Mouse (Mus musculus): ENCODE data around the gene Abcb5. TPM values are rescaled to one million over a fixed set of nuclear protein-coding genes. Genes with fewer than 3 reads are reported as not detected.
A peak's percentile ranks its signal among the peaks of the same experiment; 100 is the strongest.

The Abcb5 gene
- polyA plus RNA-seq, 1 experiment from 2014 or later = not detected

GRCm38 (mm10) chr12:118839398-118839797, 126.8 kb downstream of the Abcb5 start:
- no peak overlapping the region for H3K9ac ChIP-seq
- H3K9me3 ChIP-seq = no peaks in the 10 kb centered on the region
- H3K4me2 ChIP-seq = no peak overlapping the region
- H3K27ac ChIP-seq = no peak overlapping the region
- H3K4me3 ChIP-seq = no peak overlapping the region
- H3K27me3 ChIP-seq = peaks cover 89% of the 10 kb centered on the region
- H3K4me1 ChIP-seq = peaks cover 17% of the 10 kb centered on the region
- WGBS = 8% methylated on average over 5 of the region's 5 CpGs
- H3K36me3 ChIP-seq = no peaks in the 10 kb centered on the region
- no peak for ATAC-seq (ENCODE audit: insufficient number of reproducible peaks, insufficient read depth, low FRiP score, low TSS enrichment, low read depth)

DNA sequence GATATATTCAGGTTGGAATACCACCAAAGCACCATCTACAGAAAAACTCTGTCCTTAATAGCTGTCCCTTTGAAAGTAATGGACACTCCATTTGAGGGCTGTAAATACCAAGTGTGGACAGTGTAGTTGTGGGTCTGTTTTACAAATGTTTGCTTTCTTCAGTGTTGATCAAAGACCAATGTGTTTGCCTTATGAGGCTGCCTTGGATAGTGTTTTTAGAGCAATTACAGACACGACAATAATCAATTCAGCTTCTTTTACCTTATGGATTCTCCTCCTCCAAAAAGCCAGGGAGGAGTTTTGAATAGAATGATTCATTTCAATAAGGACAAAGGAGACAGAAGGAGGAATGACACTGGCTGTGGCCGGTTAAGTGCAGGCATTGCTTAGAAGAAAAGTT, 128.0 kb downstream of the Abcb5 start:
- no peaks in the 10 kb centered on the region for H3K36me3 ChIP-seq
- H3K4me3 ChIP-seq = no peak overlapping the region
- no peak overlapping the region for H3K27ac ChIP-seq
- peaks cover 17% of the 10 kb centered on the region for H3K4me1 ChIP-seq
- H3K9me3 ChIP-seq = no peaks in the 10 kb centered on the region
- no peak for ATAC-seq (ENCODE audit: insufficient number of reproducible peaks, insufficient read depth, low FRiP score, low TSS enrichment, low read depth)
- peaks cover 78% of the 10 kb centered on the region for H3K27me3 ChIP-seq
- 5% methylated on average over 2 of the region's 2 CpGs for WGBS
- H3K4me2 ChIP-seq = no peak overlapping the region
- no peak overlapping the region for H3K9ac ChIP-seq

DNA sequence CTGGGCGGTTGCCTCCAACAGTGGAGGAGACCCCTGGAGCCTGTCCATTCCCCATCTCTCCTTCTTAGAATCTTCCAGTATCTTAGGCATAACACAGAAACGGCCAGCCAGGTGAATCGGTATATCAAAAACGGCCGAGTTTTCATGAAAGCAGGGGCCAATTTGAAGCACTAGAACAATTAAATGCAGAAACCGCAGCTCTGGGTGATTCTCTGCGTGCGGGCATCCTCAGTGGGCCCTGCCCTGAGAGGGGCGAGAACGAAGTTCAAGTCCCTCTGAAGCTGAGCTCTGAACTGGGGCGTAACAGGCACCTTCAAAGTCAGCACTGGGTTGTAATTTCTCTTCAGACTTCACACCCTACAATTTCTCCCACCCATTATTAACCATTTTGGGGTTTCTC, 128.9 kb downstream of the Abcb5 start:
- H3K4me2 ChIP-seq = peak overlapping the region; percentile 92
- no peak for ATAC-seq (ENCODE audit: insufficient number of reproducible peaks, insufficient read depth, low FRiP score, low TSS enrichment, low read depth)

DNA sequence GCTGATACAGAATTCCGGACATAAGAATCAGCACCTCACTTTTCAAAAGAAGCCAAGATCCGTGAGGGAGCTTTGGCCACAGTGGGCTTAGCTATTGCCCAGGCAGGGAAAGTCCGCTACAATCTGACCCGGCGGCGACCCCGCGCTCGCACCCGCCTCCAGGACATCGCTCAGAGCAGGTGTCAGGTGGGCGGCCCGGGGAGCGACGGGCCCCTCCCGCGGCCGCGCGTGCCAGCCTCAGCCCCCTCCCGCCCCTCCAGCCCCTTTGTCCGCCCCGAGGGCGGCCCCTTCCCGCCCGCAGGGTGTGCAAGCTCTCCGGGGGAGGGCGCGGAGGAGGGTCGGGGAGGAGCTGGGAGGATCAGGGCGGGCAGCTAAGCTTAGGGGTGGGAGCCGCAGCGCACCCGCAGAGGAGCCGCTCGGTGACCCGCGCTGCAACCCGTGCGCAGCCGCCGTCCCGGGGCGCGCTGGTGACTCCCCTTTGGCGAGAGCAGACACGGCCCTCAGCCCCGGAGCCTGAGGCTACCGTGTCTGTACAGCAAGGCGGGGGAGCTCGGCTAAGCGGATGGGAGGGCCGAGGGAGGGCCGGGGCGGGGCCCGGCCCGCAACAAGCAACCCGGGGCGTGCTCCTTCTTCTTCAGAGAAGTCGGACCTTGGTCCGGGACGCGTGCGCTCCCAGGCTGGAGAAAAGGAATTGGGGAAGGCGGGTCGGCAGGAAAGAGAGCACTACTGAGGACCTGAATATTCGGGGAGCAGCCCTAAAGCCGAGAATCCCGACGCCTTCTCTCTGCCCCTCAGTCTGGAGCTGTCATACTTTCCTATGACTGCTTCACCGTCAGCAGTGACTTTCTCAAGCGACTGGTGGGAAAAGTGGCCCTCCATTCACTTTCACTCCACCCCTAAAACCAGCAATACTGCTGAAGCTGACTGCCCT, 129.5 kb downstream of the Abcb5 start:
- peak overlapping the region; percentile 92 for H3K4me2 ChIP-seq
- no peaks in the 10 kb centered on the region for H3K9me3 ChIP-seq
- under 1% methylated on average over 60 of the region's 72 CpGs for WGBS
- no peak overlapping the region for H3K27ac ChIP-seq
- peak; percentile 82 for ATAC-seq (ENCODE audit: insufficient number of reproducible peaks, insufficient read depth, low FRiP score, low TSS enrichment, low read depth)
- peaks cover 71% of the 10 kb centered on the region for H3K27me3 ChIP-seq
- peaks cover 12% of the 10 kb centered on the region for H3K4me1 ChIP-seq
- peak overlapping the region; percentile 62 for H3K9ac ChIP-seq
- no peaks in the 10 kb centered on the region for H3K36me3 ChIP-seq
- H3K4me3 ChIP-seq = peak overlapping the region; percentile 56

More for the DNA sequence above, 128.9 kb downstream of the Abcb5 start:
- Histone ChIP-seq H3K4me1 (peaks cover 12% of the 10 kb centered on the region), H3K27ac (no peak overlapping the region), H3K27me3 (peaks cover 73% of the 10 kb centered on the region), H3K9me3 (no peaks in the 10 kb centered on the region), H3K36me3 (no peaks in the 10 kb centered on the region), H3K4me3 (peak overlapping the region; percentile 56), H3K9ac (peak overlapping the region; percentile 62)
- 1% methylated on average over 11 of the region's 11 CpGs for WGBS

- Histone ChIP-seq H3K27me3 (peaks cover 8% of the 10 kb centered on the region), H3K4me3 (no peak overlapping the region), H3K9me3 (no peaks in the 10 kb centered on the region), H3K4me1 (no peaks in the 10 kb centered on the region), H3K36me3 (no peaks in the 10 kb centered on the region), H3K27ac (no peak overlapping the region), H3K4me2 (no peak overlapping the region), H3K9ac (no peak overlapping the region)
- WGBS = 85% methylated on average over 6 of the region's 6 CpGs
- no peak for ATAC-seq (ENCODE audit: insufficient number of reproducible peaks, insufficient read depth, low FRiP score, low TSS enrichment, low read depth)
These were observed 136.3 kb downstream of the Abcb5 start for GRCm38 (mm10) chr12:118829881-118830280.

Other genes starting within 250 kb of the Abcb5 start
- gene Sp8, start 120.1 kb downstream of the Abcb5 start, polyA plus RNA-seq (2015; fragmentation: Nextera tagmentation; extraction: Ambion mirVana) = 3.2 and 5.2 TPM in 2 replicates

Data from embryonic facial prominence, embryonic 13.5 days (tissue).